Mouse (Mus musculus) spleen, postnatal 4 days (tissue): Measurements from ENCODE around the gene Krt76.

Source experiments
- DNase-seq, 2 experiments: peaks; one replicate each; pipeline ENCODE4 v3.0.0; 2022; ENCODE audit warnings: low spot score in 2 of 2

Krt76 gene

DNA sequence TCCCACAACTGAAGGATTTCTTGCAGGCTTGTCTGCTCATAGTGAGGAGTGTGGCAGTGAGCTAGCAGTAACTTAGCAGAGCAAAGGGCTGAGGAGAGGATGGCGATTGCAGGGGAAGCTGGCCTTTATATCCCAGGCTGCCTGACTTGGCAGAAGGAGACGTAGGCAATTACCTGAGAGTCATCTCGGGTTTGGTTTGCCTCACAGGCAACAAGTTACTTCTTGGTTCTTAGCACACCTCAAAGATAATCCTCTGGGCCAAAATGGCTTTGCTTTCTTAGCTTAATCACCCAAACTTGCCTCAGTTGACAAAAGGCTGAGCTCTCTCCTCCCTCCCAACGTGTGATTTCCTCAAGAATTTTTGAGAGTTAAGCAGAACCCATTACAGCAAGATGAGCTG is at the start of gene Krt76:
Gene Krt76 (minus strand): TSS at position 101 of the 400 bp plus-strand sequence.
- DNase-seq: no peak

DNA sequence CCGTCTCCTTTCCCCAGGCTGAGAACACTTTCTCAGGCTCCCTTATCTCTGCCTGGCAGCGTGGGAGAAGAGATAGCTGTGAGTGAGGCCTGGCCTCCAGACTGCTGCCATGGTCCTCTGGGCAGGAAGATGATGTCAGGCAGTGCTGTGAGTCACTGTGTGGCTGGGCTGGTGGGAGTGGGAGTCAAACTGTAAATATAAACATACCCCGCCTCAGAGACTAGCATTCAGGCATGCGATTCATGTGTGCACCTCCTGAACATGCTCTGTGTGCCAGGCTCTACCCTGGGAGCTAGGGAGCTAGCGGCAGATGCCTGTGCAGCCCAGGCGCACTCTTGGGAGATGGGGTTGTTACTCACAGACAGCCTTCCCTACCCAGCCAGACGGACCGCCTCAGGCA is 49.2 kb upstream of the Krt76 start:
- DNase-seq: no peak

DNA sequence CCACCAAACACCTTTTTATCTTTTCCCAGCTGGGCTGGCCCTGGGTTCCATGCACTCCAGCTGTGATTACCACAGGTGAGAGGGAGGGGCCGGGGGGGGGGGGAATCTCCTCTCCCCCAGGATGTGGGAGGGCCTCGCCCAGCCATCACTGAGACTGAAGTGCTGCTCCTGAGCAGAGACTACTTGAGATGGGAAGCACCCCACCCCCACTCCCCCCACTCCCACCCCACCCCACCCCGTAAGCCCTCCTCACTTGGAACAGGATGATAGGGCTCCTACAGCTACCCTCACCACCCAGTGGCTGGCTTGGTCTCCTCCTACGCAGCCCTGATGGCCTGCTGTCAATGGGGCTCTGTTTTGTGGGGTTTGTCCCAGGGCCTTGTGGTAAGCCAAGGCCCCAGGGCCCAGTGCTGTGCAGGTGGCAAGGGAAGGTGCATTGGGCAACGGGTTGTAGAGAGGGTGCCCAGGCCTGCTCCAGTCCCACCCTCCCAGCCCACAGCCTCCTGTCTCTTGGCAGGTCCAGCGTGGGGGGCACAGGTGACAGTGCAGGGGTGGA is 47.6 kb upstream of the Krt76 start, which contains the start of gene Krt79:
Gene Krt79 (minus strand): TSS at position 51 of the 556 bp plus-strand sequence.
- no peak for DNase-seq

DNA sequence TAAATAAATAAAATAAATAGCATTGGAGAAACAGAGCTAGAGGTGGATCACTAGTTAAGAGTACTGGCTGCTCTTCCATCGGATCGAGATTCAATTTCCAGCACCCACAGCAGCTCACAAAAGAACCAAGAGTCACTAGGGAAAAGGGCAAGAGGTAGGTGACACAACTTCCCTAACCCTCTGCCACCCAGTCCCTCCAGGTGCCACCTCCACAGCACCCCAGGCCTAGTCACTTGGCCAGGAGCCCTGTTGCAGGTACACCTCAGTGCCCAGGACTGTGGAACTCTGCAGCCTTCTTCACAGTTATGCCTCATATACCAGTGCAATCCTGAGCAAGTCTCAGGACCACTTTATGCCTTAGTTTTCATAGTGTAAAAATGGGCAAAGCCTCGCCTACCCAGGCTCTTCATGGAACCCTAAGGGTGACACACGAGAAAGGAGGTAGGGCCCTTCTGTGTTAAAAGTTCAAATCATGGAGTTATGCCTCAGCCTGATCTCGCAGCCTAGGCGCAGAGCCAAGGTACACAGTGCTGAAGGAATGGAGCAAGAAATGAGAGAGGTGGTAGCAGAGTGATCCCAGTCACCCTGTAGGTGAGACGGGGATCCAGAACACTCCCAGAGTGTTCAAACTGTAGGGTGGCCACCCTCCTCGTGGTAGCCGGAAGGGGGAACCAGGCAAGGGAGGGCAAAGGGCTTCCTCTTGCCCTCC is 46.0 kb upstream of the Krt76 start:
- no peak for DNase-seq

DNA sequence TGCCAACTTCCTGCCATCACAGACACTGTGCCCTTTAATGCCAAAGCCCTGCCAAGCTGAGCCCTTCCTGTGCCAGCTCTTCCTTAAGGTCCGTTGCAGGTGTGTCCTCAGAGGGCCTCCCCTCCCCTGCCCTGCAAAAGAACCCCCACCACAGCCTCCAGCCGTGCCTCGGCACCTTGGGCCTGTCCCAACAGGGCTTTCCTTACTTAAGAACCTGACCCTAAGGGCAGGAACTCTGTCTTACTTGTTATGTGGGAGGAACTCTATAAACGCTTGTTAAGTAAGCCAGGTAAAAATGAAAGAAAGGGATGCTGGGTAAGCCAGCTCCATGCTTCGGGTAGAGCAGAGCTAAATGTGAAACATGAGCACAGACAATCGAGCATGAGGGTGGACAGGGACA is 40.3 kb upstream of the Krt76 start:
- DNase-seq: no peak

DNA sequence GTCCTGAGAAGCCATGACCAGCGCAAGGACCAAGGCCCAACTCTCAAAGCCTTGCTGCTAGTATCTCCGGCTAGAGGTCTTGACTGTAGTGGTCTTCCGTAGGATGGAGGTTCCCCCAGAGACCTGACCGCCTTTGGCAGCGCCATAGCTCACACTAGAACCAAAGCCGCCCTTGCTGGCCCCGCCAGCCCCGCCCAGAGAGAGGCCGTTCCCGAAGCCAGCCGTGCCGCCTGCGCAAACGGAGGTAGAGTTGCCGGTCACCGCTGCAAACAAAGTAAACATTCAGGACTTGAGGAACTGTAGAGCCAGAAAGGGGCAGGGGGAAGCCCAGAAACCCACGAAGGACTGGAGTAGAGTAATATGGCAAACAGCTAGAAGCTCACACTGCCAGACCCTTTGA is 36.9 kb upstream of the Krt76 start:
- no peak for DNase-seq

DNA sequence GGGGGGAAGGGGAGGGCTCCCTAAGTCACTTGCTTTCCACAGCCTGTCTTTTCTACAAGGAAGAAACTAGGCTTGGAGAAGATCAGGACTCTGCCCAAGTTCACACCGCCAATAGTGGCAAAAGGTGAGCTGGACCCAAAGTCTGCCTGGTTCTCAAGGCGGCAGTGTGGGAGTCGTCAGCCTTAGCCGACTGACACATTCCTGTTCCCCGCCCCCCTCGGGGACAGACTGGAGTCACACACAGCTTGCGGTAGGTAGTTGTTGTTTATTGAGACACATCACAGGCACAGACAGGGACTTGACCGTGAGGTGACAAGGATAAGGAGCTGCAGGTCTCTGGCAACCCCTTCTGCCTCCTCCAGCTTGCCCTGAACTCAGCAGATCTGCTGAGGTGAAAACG is 36.4 kb upstream of the Krt76 start:
- DNase-seq: no peak

DNA sequence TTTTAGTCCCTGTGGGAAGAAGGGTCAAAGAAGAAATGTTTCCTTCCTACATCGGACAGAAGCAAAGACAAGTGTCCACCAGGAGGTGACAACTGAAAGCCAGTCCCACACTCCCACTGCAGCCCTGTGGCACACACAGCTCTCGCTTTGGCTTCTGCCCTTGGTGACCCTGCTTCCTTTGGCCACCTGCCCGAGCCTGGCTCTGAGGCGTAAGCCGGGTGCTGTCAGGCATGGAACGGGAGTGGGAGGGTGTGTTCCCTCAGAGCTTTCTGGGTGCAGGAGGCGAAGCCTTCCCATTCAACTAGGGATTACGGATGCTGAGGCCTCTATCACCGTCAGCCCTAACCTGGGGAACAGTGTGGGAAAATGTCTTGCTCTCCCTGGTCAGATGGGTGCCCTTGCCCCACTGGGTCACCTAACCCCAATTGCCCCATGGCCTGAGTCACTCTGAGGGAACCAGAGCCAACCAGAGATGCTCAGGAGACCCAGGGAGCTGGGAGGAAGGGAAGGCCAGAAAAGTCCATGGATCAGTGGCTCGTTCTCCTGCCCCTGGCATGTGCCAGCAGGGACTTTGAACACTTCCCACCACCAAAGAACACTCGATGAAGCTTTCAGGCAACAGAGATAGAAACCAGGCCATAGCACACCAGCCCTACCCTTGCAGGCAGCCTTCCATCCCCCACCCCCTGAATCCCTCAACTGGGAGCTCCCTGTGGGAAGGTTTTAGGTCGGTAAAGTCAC is 34.8 kb upstream of the Krt76 start:
- no peak for DNase-seq

DNA sequence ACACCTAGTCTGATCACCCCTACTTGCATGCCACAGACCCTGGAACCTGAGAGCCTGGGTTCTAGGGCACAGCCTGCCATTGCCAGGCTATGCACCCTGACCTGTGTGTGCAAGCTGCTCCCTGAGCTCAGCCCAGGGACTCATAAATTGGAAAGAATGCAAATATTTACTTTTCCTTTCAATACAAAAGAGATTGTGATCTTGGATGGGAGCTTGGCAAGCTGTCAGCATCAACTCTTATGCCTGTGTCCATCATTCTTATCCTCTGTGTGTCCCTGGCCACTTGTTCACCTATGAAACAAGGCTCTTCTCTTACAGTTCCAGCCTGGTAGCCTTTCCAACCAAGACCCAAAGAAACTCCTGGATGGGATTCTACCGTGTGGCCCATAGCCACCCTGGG is 32.3 kb upstream of the Krt76 start:
- DNase-seq: no peak

DNA sequence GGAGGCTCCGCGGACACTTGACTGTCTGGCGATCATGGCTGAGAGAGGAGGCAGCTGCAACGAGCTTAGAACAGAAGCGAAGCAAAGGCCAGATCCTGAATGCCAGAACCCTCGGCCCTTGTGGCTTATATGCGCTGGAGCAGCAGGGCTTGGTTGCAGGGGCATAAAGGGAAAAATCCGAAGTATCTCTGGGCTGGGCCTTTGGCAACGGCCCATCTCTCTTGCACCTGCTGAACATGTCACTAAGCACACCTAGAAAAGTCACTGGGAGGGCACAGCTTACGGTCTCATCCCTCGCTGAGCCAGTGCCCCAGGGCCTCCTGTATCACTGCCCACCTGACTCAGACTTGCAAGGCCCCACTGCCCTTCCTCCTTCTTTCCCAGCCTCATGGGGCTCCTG is 31.9 kb upstream of the Krt76 start, which contains the start of gene Krt4:
Gene Krt4 (minus strand): TSS at position 101 of the 400 bp plus-strand sequence.
- no peak for DNase-seq

DNA sequence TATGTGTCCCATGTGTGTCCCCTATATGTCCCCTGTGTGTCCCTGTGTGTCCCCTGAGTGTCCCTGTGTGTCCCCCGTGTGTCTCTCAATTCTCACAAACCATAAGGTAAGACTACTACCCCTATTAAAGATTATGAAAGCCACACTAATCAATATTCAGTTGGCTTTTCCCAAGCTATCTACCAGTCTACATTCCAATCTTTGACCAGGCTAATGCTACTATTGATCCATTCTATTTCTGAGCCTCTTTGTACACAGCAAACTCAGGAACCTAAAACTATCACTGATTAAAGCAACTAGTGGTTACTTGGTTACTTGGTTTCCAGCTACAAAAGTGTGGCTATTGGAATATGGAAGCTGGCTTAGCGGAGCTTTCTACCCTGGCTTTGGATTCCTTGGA is 29.6 kb upstream of the Krt76 start:
- DNase-seq: no peak

DNA sequence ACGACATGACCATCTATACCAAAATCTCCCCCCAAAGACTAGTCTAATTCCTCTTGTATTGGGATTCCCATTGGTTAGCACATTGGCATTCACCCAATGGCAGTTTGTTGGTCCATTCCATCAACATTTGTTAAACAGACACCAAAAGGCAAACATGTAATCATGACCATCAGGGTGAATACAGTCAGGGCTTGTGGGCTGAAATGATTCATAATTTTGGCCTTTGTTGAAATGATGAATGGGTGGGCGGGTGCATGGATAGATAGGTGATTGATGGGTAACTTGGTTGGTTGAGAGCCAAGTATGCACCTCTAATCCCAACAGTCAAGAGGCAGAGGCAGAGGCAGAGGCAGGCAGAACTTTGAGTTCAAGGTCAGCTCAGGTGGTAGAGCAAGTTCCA is 23.4 kb upstream of the Krt76 start:
- no peak for DNase-seq

DNA sequence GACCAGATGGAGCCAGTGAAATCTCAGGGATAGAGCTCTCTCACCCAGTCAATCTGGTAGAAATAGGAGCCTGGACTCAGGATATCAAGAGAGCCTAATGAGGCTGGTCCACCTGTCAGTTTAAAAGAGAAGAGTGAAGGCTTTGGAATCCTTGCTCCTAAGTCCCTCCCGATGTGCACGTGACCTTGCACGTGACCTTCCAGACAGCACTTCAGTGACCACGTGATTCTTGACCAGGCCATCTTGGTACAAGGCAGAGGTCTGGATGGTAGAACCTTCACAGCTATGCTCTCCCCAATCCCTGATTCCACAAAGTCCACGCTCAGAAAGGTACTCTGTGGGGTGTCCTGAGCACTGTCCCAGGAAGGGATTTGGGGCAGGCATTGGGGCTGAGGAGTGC is 12.1 kb upstream of the Krt76 start:
- no peak for DNase-seq

DNA sequence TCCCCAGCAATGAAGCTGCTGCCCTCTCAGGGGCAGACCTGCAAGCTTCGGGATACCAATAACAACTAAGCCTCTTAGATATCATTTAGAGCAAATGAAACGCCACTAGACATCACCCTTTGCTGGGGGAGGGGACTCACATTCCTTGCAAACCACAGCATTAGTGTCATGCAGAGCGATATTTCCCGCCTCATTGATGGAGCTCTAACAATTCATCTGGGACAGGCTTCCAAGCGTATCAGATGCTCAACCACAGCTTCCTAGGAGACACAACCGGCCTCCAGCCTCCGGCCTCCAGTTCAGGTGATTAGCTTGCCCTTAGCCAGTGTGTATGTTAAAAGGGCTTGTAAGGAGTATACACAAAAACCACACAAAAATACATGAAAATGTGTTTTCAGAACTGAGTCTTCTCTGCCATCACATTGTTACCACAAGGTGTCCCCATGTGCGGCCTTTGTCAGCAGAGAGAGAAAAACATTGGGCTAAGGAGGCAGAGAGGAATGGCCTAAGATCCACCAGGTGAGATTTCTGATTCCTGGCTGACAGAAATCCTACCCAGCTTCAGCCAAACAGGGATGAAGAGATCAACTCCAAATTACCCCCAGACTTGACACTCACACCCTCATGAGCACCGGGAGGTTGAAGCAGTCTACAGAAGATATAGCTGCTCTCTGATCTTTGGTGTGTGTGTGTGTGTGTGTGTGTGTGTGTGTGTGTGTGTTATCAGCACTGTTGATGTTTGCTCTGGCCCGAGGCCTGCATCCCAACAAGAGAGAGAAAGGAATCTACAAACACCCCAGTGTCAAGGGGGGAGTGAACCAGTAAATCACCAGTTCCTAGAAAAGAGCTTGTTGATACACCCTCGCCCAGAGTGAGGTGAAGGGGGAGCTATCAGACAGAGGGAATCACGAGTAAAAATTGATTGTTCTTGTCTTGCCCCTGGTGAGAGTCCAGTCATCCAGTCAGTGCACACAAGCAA is 9.7 kb upstream of the Krt76 start:
- no peak for DNase-seq

DNA sequence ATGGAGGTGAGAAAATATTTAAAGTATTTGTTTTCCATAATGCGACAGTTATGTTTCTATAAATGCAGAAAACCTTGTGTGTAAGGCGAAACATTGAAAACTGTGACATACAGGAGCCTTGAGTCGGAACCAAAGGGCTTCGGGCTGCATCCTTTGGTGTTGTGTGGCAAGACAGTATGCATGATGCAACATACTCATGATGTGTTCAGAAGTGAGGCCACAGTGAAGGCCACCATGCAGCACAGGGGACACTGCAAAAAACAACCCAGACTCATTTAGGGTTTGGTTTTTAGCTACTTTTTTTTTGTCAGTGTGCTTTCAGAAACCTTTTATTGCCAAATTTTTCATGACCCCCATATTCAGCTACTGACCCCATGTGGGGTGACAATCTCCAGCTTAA is 2.5 kb upstream of the Krt76 start:
- no peak for DNase-seq

DNA sequence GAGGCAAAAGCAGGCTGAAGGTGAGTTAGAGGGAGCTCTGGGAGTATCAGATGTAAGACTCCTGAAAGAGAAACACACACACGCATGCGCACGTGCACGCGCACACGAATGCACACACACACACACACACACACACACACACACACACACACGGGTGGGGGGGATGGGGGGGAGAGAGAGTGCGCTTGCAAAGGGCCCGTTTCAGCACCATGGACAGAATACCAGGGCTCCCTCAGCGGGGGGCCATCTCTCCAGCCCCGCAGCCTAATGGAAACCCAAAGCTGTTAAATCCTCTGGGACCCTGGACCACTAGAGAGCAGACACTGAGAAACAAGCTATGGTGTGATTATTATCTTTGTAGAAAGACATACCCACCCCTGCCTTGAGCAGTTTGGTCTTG is 12.9 kb downstream of the Krt76 start:
- DNase-seq: no peak

DNA sequence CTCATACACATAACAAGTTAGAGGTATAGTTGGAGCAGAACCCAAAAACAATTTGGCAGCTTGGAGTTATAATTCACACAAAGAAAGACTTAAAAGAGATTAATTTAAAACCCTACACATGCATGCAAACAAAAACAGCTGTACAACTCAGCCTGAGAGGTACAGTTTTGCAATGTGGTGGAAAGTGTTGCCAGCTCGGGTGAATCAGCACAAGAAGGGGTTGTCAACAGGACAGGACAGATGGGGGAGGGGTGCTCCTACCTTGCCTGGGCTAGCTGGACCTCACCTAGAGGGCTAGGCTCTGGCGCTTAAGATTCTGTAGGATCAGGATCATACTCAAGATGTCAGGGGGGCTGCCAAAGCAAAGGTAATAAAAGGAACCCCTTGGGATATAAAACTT is 14.7 kb downstream of the Krt76 start:
- DNase-seq: no peak

DNA sequence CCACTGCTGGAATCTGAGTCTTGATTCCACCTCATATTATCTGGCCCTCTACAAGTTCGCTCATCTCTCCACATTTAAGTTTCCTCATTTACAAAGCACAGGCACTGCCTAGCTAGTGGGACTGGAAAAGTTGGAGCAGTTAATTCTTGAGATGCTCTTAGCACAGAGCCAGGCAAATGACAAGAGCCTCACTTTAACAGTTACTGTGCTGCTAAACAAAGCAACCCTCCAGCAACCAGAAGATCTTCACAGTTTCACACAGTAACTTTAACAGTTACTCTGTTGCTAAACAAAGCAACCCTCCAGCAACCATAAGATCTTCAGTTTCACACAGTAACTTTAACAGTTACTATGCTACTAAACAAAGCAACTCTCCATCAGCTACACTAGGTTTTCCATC is 18.3 kb downstream of the Krt76 start:
- DNase-seq: no peak

DNA sequence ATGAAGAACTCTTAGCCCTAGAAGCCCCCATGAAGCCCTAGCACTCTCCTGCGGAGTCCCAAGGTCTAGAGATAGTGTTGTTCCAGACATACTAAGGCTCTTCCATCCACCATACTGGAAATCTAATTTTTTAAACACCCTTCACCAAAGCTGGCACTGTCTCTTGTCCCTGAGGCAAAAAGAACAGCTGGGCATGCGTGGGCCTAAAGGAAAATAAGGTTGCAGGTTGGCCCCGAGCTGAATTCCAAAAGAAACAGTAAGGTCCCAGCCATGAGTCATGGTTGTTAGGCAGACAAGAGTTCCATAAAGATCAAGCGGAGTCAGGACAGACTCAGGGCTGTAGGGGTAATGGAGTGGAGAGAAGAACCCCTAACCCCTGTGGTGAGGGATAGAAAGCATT is 19.5 kb downstream of the Krt76 start:
- DNase-seq: no peak

DNA sequence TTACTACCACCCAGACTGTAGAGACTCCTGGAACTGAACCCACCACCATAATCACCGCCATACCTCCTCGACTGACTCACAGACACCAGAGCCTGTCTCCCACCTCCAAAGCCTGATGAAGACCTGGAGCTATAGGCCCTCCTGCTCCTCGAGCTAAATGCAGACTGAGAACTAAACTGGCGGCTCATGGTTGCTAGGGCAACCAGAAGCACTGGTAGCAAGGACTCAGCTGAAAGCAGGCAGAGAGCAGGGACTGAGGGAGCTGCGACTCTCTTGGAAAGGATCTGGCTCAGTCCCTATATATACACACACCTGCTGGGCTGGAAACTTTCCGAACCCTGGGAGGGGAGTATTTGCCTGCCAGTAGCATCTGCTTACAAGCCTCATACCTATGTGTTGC is 23.3 kb downstream of the Krt76 start, which contains the start of gene Krt77:
Gene Krt77 (minus strand): TSS at position 275 of the 400 bp plus-strand sequence.
- DNase-seq: no peak

DNA sequence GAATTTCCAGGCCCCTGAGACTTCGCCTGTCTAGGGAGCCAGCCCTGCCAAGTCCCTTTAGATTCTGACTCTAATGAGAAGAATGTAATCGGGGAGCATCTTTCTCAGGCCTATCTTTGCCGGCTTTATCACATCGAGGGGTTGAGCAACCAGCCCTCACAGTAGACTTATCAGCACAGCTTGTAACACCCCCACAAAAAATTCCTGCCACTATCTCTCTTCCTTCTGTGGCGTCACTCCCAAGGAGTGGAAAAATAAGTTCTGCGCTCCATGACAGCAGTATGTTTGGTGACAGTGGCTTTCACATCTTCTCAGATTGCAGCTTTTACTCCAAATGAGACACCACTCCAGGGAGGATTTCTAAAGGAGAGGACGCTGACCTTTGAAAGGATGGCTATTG is 26.0 kb downstream of the Krt76 start:
- no peak for DNase-seq
